Mouse (Mus musculus): Measurements from ENCODE around the gene Gm28043.

Gm28043 gene

GRCm38 (mm10) chr17:29628946-29629345 lies 14.3 kb downstream of the Gm28043 start:
- no peak for DNase-seq

- DNase-seq: no peak
Observed at GRCm38 (mm10) chr17:29629620-29630019, 14.9 kb downstream of the Gm28043 start.

- DNase-seq: no peak
Observed at GRCm38 (mm10) chr17:29632312-29632711, 17.6 kb downstream of the Gm28043 start.

GRCm38 (mm10) chr17:29635492-29635891 lies 20.8 kb downstream of the Gm28043 start:
- DNase-seq: no peak

GRCm38 (mm10) chr17:29636118-29636517 lies 21.4 kb downstream of the Gm28043 start:
- peak in 1 of 2 experiments; percentile 14 for DNase-seq

GRCm38 (mm10) chr17:29637377-29637776 lies 22.7 kb downstream of the Gm28043 start:
- DNase-seq: no peak

GRCm38 (mm10) chr17:29637895-29638294 lies 23.2 kb downstream of the Gm28043 start:
- peak in 1 of 2 experiments; percentile 17 for DNase-seq

GRCm38 (mm10) chr17:29640971-29641370 lies 26.3 kb downstream of the Gm28043 start:
- DNase-seq: no peak

- DNase-seq: no peak
Observed at GRCm38 (mm10) chr17:29642219-29642618, 27.5 kb downstream of the Gm28043 start.

- no peak for DNase-seq
Observed at GRCm38 (mm10) chr17:29658249-29658648, 43.6 kb downstream of the Gm28043 start.

GRCm38 (mm10) chr17:29660076-29660761 lies 45.5 kb downstream of the Gm28043 start, which contains the start of gene Cmtr1:
Gene Cmtr1, plus strand, starts transcription at chr17:29660595.
- DNase-seq: peak; percentile 96 to 98

GRCm38 (mm10) chr17:29660762-29661391 lies 46.2 kb downstream of the Gm28043 start:
- no peak for DNase-seq

GRCm38 (mm10) chr17:29662145-29662544 lies 47.5 kb downstream of the Gm28043 start:
- DNase-seq: no peak

- no peak for DNase-seq
Observed at GRCm38 (mm10) chr17:29668051-29668986, 53.6 kb downstream of the Gm28043 start.

GRCm38 (mm10) chr17:29669030-29669429 lies 54.4 kb downstream of the Gm28043 start:
- DNase-seq: no peak

GRCm38 (mm10) chr17:29669936-29670335 lies 55.3 kb downstream of the Gm28043 start:
- no peak for DNase-seq

GRCm38 (mm10) chr17:29671021-29671420 lies 56.3 kb downstream of the Gm28043 start:
- no peak for DNase-seq

- no peak for DNase-seq
Observed at GRCm38 (mm10) chr17:29673325-29673724, 58.6 kb downstream of the Gm28043 start.

GRCm38 (mm10) chr17:29678526-29678925 lies 63.9 kb downstream of the Gm28043 start:
- DNase-seq: no peak

GRCm38 (mm10) chr17:29679038-29679767 lies 64.5 kb downstream of the Gm28043 start:
- DNase-seq: peak in 1 of 2 experiments; percentile 16

GRCm38 (mm10) chr17:29680174-29680573 lies 65.5 kb downstream of the Gm28043 start:
- no peak for DNase-seq

GRCm38 (mm10) chr17:29680921-29681320 lies 66.2 kb downstream of the Gm28043 start:
- no peak for DNase-seq

All from spleen, adult 18-20 months (tissue).